Mouse (Mus musculus): ENCODE measurements around the gene Mtg1. TPM values are rescaled to one million over a fixed set of nuclear protein-coding genes. Genes with fewer than 3 reads are reported as not detected.

The Mtg1 gene
- total RNA-seq, 2 experiments from 2014 or later, result 27.8 to 30.9 TPM

DNA sequence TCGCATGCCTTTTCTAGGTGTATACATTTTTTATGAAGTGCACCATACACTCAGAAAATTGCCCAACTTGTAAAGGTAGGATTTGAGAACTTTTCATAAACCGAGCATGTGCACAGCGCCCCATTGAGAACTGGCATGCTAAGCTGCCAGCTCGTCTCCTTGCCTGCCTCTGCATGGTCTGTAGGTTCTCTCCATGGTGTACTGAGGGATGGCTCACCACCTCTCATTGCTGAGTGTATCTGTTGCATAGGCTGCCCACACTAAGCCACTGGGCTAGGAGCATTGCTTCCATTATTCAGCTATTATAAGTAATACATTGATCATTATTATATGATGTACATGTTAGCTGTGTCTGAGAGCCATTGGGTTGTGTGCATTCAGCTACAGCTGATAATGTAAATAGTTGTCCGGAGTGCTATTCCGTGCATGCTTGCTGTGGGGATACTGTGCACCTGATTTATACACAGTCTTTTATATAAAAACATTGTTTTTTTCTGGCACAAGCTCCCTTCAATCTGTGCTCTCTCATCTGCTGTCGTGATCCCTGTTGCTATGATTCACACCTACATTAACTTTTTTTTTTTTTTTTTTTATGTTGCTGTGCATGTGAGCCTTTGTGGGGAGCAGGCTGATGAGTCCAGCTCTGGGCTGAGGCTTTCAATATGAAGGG lies 50.5 kb downstream of the Mtg1 start:
- DNase-seq (ENCODE audit: low spot score), result no peak

- no peak for DNase-seq (ENCODE audit: low spot score)
These were observed 51.3 kb downstream of the Mtg1 start for GRCm38 (mm10) chr7:140188391-140189328.

- DNase-seq (ENCODE audit: low spot score), result no peak
These were observed 53.1 kb downstream of the Mtg1 start for GRCm38 (mm10) chr7:140190435-140190834.

DNA sequence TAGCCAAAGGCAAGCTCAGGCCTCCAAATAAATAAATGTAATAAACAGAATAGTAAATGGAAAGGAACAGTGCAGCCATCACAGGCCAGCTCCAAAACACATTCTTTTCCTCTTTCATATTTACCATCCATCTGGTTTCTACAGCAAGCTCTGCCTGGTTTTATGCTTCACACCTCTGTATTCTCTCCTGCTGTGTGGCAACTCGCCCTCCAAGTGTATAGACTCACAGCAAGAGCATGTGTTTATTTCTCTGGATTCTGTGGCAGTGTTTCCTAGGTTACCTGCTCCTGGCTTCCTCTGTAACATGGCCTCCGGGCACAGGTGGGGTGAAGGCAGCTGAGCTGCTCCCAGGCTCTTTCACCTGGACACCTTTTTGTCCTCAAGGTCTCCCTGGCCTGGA lies 55.1 kb downstream of the Mtg1 start:
- no peak for DNase-seq (ENCODE audit: low spot score)

DNA sequence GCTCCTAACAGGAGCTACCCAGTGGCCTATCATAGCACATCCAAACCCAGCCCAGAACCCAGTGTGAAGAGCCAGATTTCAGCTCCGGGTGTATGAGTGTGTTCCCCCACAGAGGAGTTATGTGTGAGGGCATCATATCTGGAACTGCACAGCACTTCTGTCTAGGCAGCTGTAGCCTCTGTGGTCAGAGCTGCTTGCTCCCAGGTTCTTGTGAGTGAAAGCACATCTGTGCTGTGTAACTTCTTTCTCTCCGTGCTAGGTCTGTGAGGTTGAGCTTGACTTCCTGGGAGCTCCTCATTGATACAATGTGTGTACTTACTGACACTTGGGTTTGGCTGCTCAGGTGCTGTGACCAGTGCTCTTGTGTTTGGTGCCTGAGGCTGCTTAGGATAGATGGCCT lies 55.5 kb downstream of the Mtg1 start:
- no peak for DNase-seq (ENCODE audit: low spot score)

DNA sequence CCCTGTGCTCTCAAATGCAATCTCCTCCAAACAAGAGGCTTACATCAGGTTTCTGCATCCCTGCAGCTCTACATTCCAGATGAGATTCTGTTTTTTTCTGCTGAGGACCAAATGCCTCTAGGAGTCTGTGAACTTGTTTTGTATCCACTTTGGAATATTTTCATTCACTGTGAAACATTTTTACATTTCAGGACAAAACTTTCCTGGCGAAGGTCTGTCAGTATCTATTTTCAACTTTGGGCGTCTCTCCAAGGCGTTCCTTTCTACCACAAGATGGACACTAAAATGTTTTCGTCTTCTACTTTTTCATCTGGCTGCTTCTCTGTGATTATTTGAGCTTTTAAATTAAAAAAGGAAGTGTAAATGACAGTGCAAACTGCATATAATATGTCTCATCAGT lies 56.7 kb downstream of the Mtg1 start:
- no peak for DNase-seq (ENCODE audit: low spot score)

- no peak for DNase-seq (ENCODE audit: low spot score)
These were observed 58.6 kb downstream of the Mtg1 start for GRCm38 (mm10) chr7:140196002-140196401.

Other genes with a start within 250 kb of the Mtg1 start
- gene Kndc1, start 242.9 kb upstream of the Mtg1 start, total RNA-seq (2021), result not detected
- not detected for gene Utf1, start 193.8 kb upstream of the Mtg1 start, total RNA-seq (2021)
- gene 6430531B16Rik, start 158.8 kb upstream of the Mtg1 start, total RNA-seq (2021), result not detected
- gene Adam8, start 145.0 kb upstream of the Mtg1 start, total RNA-seq (2021), result under 1 TPM; 0.30 to 0.47 TPM
- 1 to 10 TPM; 8.3 to 8.6 TPM for gene Zfp511, start 101.2 kb upstream of the Mtg1 start, total RNA-seq (2021)
- gene Tubgcp2, start 100.9 kb upstream of the Mtg1 start, total RNA-seq (2021), result 10 to 100 TPM; 23.2 to 23.6 TPM
- not detected for gene Msx3, start 88.5 kb upstream of the Mtg1 start, total RNA-seq (2021)
- gene Caly, start 55.0 kb upstream of the Mtg1 start, total RNA-seq (2021), result under 1 TPM; 0.52 to 0.53 TPM
- not detected for gene Prap1, start 44.2 kb upstream of the Mtg1 start, total RNA-seq (2021)
- gene Fuom, start 35.1 kb upstream of the Mtg1 start, total RNA-seq (2021), result 10 to 100 TPM; 37.3 to 44.0 TPM
- 1 to 10 TPM; 3.2 to 4.0 TPM for gene Paox, start 21.8 kb upstream of the Mtg1 start, total RNA-seq (2021)
- 100 to 1,000 TPM; 138 to 150 TPM for gene Echs1, start 21.1 kb upstream of the Mtg1 start, total RNA-seq (2021)
- under 1 TPM in 1 of 2 experiments, not detected in 1; 0.07 TPM for gene Sprn, start 17.3 kb downstream of the Mtg1 start, total RNA-seq (2021)
- not detected for gene Olfr522, start 27.2 kb downstream of the Mtg1 start, total RNA-seq (2021)
- not detected for gene Olfr523, start 35.7 kb downstream of the Mtg1 start, total RNA-seq (2021)
- not detected for gene Olfr524, start 68.4 kb downstream of the Mtg1 start, total RNA-seq (2021)
- gene Cd163l1, start 80.7 kb downstream of the Mtg1 start, total RNA-seq (2021), result not detected
- gene 5830411N06Rik, start 109.7 kb downstream of the Mtg1 start, total RNA-seq (2021), result not detected
- gene Olfr525, start 183.3 kb downstream of the Mtg1 start, total RNA-seq (2021), result not detected
- not detected for gene Olfr527, start 196.5 kb downstream of the Mtg1 start, total RNA-seq (2021)
- not detected for gene Olfr60, start 224.1 kb downstream of the Mtg1 start, total RNA-seq (2021)
- not detected for gene Olfr530, start 238.8 kb downstream of the Mtg1 start, total RNA-seq (2021)

Measured in gastrocnemius, adult 18-20 months (tissue).